Mouse (Mus musculus) heart, adult 2 months (tissue): ENCODE measurements around the gene Gm3591. TPM values are rescaled to one million over a fixed set of nuclear protein-coding genes. Genes with fewer than 3 reads are reported as not detected.
"Not testable (repeated sequence)": the region's sequence is repeated elsewhere in the genome, so short reads cannot be mapped to it uniquely, and the experiment has no call there.

Experiments used
- DNase-seq, 2 experiments: peaks; one replicate each; pipeline ENCODE4 v3.0.0; 2021
- H3K27ac ChIP-seq: fragments of 200-600 bp; 2 replicates; pipeline ENCODE4 v1.8.1; 2022
- H3K27me3 ChIP-seq: fragments of 200-500 bp; 2 replicates; pipeline ENCODE4 v1.6.1; 2012; ENCODE audit warnings: mild to moderate bottlenecking, low read length, inconsistent platforms, mixed read lengths; ENCODE audit not compliant: control insufficient read depth, insufficient read depth
- H3K36me3 ChIP-seq: fragments of 200-500 bp; 2 replicates; pipeline ENCODE4 v1.6.1; 2012; ENCODE audit warnings: low read length, inconsistent platforms; ENCODE audit not compliant: control insufficient read depth, insufficient read depth
- H3K4me1 ChIP-seq: fragments of 200-500 bp; 2 replicates; pipeline ENCODE4 v1.6.1; 2011; ENCODE audit warnings: low read length; ENCODE audit not compliant: control insufficient read depth, insufficient read depth
- H3K4me3 ChIP-seq: fragments of 200-600 bp; 2 replicates; pipeline ENCODE4 v1.8.1; 2022
- H3K79me2 ChIP-seq: fragments of 200-500 bp; replicated peaks from 2 replicates; pipeline ENCODE4 v1.6.1; 2012; ENCODE audit warnings: mild to moderate bottlenecking, inconsistent platforms, low read length, moderate library complexity, mixed read lengths; ENCODE audit not compliant: control insufficient read depth, insufficient read depth
- H3K9ac ChIP-seq: fragments of 200-500 bp; 2 replicates; pipeline ENCODE4 v1.6.1; 2012; ENCODE audit warnings: low read depth, mild to moderate bottlenecking, control low read depth, inconsistent platforms, low read length, mixed read lengths
- WGBS: fragments of 180-500 bp; shearing (Covaris S2); methylation state at CpG from one replicate; pipeline ENCODE4 v1.1.7; 2018; 5-methylcytosine and 5-hydroxymethylcytosine counted together
- intact Hi-C: fragments of 180-260 bp; cut with DNase I; formaldehyde crosslinking; loops from one replicate; pipeline ENCODE4 v1.15.1; 2025
- long read RNA-seq: library from polyadenylated mRNA; stranded (forward); transcript quantifications from one replicate; pipeline ENCODE4 v2.0.0, GENCODE M21; 2021
- polyA plus RNA-seq: library from polyadenylated mRNA; depleted of rRNA; stranded (reverse); fragments of >200 nt; gene quantifications from 2 replicates; pipeline ENCODE4 v1.2.3, GENCODE M21; 2012; rRNA removed
- total RNA-seq, 2 experiments: library from RNA; stranded (reverse); gene quantifications; 2 replicates each; pipeline ENCODE4 v1.2.3; 2021

Gene Gm3591
- under 1 TPM in 1 of 2 experiments, not detected in 1; 0.60 TPM for total RNA-seq
- 0.29 and 0.90 TPM in 2 replicates for polyA plus RNA-seq
- long read RNA-seq: 0 reads

GRCm38 (mm10) chr14:6412382-6412781, at the start of gene Gm3591:
Gene Gm3591 (minus strand): TSS chr14:6412482.
- H3K9ac ChIP-seq, H3K27me3 ChIP-seq, H3K4me1 ChIP-seq, H3K27ac ChIP-seq, intact Hi-C loops, H3K4me3 ChIP-seq, DNase-seq, H3K36me3 ChIP-seq, H3K79me2 ChIP-seq: not testable (repeated sequence)
- WGBS: no CpG with 5 or more reads among the region's 2 CpGs

- H3K27ac ChIP-seq, intact Hi-C loops, H3K27me3 ChIP-seq, H3K4me3 ChIP-seq, DNase-seq, H3K36me3 ChIP-seq, H3K9ac ChIP-seq, H3K79me2 ChIP-seq, H3K4me1 ChIP-seq: not testable (repeated sequence)
- WGBS: no CpG with 5 or more reads among the region's 4 CpGs
These were observed 32.2 kb upstream of the Gm3591 start, which contains the start of gene Gm3594 for GRCm38 (mm10) chr14:6444511-6444910. Gene Gm3594 (minus strand): TSS chr14:6444611.

DNA sequence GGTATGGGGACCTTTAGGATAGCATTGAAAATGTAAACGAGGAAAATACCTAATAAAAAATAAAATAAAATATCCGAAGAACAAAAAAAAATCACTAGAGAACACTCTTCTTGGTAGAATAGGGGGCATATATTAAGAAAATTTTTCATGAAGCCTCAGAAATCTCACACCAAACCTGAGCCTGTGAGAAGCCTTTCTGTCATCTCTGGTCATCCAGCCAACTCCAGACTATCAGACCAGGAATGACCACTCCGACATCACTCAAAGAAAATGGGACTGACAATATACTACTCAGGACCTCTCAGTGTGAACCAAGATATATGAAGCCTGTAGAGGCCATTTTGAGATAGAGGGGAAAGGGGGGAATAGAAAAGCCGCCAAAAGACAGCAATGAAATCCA, 28.5 kb upstream of the Gm3591 start:
- H3K27me3 ChIP-seq, H3K36me3 ChIP-seq, H3K79me2 ChIP-seq, H3K27ac ChIP-seq, H3K4me1 ChIP-seq, intact Hi-C loops, H3K9ac ChIP-seq, H3K4me3 ChIP-seq: not testable (repeated sequence)
- DNase-seq: peak in 1 of 2 experiments; percentile 3
- 58% methylated on average over 2 of the region's 4 CpGs for WGBS

DNA sequence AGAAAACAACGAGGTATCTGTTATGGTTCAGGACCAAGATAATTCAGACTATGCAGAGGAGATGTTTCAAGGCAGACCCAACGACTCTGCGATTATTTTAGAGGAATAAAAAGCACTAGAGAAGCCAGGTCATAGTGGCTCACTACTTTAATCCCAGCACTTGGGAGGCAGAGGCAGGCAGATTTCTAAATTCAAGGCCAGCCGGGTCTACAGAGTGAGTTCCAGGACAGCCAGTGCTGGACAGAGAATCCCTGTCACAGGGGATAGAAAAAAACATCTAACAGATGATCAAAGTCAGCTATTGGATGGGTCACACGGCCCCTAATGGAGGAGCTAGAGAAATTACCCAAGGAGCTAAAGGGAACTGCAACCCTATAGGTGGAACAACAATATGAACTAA, 27.9 kb upstream of the Gm3591 start:
- intact Hi-C loops, H3K79me2 ChIP-seq, H3K9ac ChIP-seq, H3K27ac ChIP-seq, H3K4me3 ChIP-seq, H3K27me3 ChIP-seq, H3K36me3 ChIP-seq, H3K4me1 ChIP-seq: not testable (repeated sequence)
- peak; percentile 1 to 19 for DNase-seq
- WGBS: 52% methylated on average over 2 of the region's 5 CpGs

DNA sequence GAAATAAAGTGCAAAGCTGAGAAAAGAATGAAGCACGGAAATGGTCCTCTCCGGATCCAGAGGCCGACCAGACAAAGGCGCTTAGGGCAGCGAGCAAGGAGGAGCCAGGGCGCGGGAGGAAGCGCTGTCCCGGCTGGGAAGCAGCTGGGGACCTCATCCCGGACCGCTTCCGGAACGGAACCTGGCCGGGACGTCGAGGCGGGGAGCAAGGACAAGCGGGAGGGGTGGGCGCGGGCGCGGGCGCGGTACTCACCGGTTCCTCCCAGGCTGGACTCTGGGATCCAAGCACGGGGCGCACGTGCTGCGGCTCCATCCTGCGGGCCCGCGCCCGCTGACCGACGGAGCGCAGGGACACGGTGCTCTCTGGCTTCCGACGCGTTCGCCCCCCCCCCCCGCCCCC, 14.5 kb upstream of the Gm3591 start:
- H3K9ac ChIP-seq, intact Hi-C loops, H3K79me2 ChIP-seq, H3K36me3 ChIP-seq, H3K4me1 ChIP-seq, H3K27ac ChIP-seq, H3K27me3 ChIP-seq, H3K4me3 ChIP-seq: not testable (repeated sequence)
- 8% methylated on average over 26 of the region's 42 CpGs for WGBS
- peak; percentile 65 for DNase-seq

- H3K9ac ChIP-seq, H3K36me3 ChIP-seq, DNase-seq, H3K4me1 ChIP-seq, H3K4me3 ChIP-seq, H3K27ac ChIP-seq, intact Hi-C loops, H3K79me2 ChIP-seq, H3K27me3 ChIP-seq: not testable (repeated sequence)
- 27% methylated on average over 22 of the region's 22 CpGs for WGBS
These were observed 14.1 kb upstream of the Gm3591 start for GRCm38 (mm10) chr14:6426353-6426752.

- H3K4me3 ChIP-seq, H3K9ac ChIP-seq, H3K79me2 ChIP-seq, H3K4me1 ChIP-seq, intact Hi-C loops, H3K36me3 ChIP-seq, H3K27me3 ChIP-seq, H3K27ac ChIP-seq, DNase-seq: not testable (repeated sequence)
- 68% methylated on average over 2 of the region's 4 CpGs for WGBS
These were observed 22.1 kb downstream of the Gm3591 start, which contains the start of gene Gm16440 for GRCm38 (mm10) chr14:6390219-6390618. Gene Gm16440 (minus strand): TSS chr14:6390319.

Other genes with a start within 250 kb of the Gm3591 start
- under 1 TPM in 1 of 2 experiments, not detected in 1; 0.14 TPM for gene Gm21560, start 193.2 kb downstream of the Gm3591 start, total RNA-seq
- not detected in 2 replicates for gene Gm21560, start 193.2 kb downstream of the Gm3591 start, polyA plus RNA-seq
- gene Gm3411, start 125.2 kb downstream of the Gm3591 start, total RNA-seq: not detected
- gene Gm3411, start 125.2 kb downstream of the Gm3591 start, polyA plus RNA-seq: 0.20 and 1.6 TPM in 2 replicates
- not detected for gene Gm21103, start 107.6 kb downstream of the Gm3591 start, total RNA-seq
- not detected in 2 replicates for gene Gm21103, start 107.6 kb downstream of the Gm3591 start, polyA plus RNA-seq
- gene Gm3618, start 68.8 kb downstream of the Gm3591 start, total RNA-seq: not detected
- gene Gm3618, start 68.8 kb downstream of the Gm3591 start, polyA plus RNA-seq: not detected in 2 replicates
- gene Gm16440, start 22.2 kb downstream of the Gm3591 start, total RNA-seq: not detected
- not detected in 2 replicates for gene Gm16440, start 22.2 kb downstream of the Gm3591 start, polyA plus RNA-seq
- not detected for gene Gm3594, start 32.1 kb upstream of the Gm3591 start, total RNA-seq
- not detected in 2 replicates for gene Gm3594, start 32.1 kb upstream of the Gm3591 start, polyA plus RNA-seq
- gene Gm8356, start 124.8 kb upstream of the Gm3591 start, total RNA-seq: not detected
- not detected in 2 replicates for gene Gm8356, start 124.8 kb upstream of the Gm3591 start, polyA plus RNA-seq
- gene Gm3629, start 178.1 kb upstream of the Gm3591 start, total RNA-seq: under 1 TPM in 1 of 2 experiments, not detected in 1; 0.25 TPM
- gene Gm3629, start 178.1 kb upstream of the Gm3591 start, polyA plus RNA-seq: not detected in 2 replicates
- not detected for gene Gm3460, start 209.9 kb upstream of the Gm3591 start, total RNA-seq
- gene Gm3460, start 209.9 kb upstream of the Gm3591 start, polyA plus RNA-seq: not detected in 2 replicates